Mouse (Mus musculus): ENCODE results near the gene Trappc6b.

DNA sequence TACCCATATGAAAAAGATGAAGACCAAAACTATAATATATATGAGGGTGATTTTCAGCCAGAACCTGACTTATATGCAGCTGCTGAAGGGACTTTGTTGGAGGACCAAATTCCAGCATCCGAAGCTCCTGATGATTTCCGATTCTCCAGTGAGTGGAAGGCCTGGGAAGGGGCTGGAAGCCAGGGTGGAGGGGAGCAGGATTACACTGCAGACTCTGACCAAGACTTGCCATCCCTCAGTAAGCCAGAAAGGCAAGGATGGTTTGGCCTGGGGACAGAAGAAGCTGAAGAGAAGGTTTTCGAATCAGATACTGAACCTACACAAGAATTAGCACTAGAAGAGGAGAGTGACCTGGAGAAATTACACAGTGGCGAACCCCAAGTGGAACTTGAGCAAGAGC is 46.7 kb upstream of the Trappc6b start:
- TF ChIP-seq POLR2A (IDR thresholded peaks at IDR 0.05; ENCODE audit: borderline replicate concordance, control insufficient read depth, low read depth, low read length) (no peak), CTCF (IDR thresholded peaks at IDR 0.05; ENCODE audit: control insufficient read depth, insufficient read depth, low read length) (no peak)

Measured in bone marrow, adult 2 months (tissue).